Mouse (Mus musculus): ENCODE results near the gene Snrpa1.

Gene Snrpa1

DNA sequence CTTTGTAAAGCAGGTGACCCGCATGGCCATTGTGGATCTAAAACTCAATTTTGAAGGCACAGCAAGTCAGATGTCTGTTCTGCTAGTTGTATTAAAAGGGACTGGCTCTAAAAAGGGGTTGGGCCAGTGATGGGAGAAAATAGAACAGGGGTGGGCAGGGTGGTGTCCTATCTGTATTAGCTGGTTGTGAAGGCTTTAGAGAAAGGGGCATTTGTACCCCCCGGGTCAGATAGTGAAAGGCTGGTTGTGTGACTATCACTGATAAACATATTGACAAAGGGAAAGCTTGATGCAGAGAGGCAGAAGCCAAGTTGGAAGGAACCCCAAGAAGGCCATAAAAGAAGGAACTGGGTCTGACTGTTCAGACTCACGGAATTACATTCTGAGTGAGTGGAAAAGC lies 54.8 kb downstream of the Snrpa1 start:
- no peak for DNase-seq (ENCODE audit: extremely low read depth, low read depth, low spot score)

DNA sequence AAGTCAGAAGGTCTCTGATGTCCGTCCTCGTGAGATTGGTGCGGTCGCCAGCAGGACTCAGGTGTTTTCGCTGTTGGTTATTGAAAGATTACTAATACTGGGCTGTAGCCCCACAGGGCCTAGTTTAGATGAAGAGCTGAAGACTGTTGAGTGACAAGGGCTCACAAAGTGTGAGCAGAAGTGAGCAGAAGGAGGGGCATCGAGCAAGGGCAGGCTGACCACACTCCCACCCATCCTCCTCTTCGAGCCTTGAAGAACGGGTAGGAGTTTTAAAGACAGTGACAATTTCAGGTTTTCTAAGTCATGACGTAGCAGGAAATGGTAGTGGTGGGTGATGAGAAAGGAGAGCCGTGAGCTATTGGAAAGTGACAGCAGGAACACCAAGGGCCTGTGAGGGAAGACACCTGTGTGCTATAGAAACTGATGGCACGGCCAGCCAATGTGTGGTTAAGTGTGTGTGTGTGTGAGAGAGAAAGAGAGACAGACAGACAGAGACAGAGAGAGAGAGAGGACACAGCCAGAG lies 57.1 kb downstream of the Snrpa1 start:
- no peak for DNase-seq (ENCODE audit: extremely low read depth, low read depth, low spot score)

DNA sequence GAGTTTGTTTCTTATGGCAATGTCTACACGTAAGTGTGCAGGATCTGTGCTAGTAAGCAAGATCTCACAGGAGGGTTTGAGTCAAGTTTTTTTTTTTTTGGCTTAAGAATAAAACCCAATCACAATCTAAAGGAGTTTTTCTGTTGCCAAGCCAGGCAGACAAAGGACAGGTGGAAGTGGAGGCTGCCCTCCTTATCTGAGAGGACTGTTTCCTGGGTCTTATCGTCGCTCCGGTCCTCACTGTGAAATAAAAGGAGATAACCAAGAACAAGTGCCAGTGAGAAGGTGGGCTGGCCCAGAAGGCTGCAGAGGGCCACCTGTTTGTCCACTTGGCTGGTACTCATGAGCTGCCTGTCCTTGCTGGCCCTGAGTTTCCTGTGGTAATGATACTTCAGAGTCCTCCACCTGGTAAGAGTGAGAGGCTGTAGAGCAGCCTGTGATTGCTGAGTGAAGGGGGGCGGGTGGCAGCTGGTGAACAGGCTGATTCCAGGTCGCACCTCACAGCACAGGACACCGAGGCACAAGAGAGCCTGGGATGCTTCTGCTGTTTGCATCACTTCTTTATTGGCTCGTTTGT lies 58.2 kb downstream of the Snrpa1 start:
- DNase-seq (ENCODE audit: extremely low read depth, low read depth, low spot score): no peak

- DNase-seq (ENCODE audit: extremely low read depth, low read depth, low spot score): no peak
Measured at GRCm38 (mm10) chr7:66118046-66118445, 59.2 kb downstream of the Snrpa1 start.

DNA sequence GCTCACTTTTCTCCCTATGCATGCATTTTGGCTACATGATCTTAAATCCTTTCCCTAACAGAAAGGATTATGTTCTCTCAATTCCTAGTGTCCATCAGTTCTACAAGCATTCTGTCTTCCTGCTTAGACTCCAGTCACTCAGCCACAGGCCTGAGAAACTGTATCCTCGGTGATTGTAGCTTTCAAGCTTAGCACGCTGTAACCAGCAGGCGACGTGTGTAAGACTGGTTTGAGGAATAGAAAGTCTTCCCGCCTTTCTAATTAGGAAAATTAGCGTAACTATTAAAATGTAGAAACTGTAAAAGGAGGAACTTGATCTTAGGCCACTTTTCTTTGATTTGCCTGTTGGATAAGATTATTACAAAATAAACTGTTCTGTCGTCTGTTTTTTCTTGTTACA lies 60.0 kb downstream of the Snrpa1 start:
- no peak for DNase-seq (ENCODE audit: extremely low read depth, low read depth, low spot score)

GRCm38 (mm10) chr7:66120139-66120538 lies 61.3 kb downstream of the Snrpa1 start:
- DNase-seq (ENCODE audit: extremely low read depth, low read depth, low spot score): no peak

DNA sequence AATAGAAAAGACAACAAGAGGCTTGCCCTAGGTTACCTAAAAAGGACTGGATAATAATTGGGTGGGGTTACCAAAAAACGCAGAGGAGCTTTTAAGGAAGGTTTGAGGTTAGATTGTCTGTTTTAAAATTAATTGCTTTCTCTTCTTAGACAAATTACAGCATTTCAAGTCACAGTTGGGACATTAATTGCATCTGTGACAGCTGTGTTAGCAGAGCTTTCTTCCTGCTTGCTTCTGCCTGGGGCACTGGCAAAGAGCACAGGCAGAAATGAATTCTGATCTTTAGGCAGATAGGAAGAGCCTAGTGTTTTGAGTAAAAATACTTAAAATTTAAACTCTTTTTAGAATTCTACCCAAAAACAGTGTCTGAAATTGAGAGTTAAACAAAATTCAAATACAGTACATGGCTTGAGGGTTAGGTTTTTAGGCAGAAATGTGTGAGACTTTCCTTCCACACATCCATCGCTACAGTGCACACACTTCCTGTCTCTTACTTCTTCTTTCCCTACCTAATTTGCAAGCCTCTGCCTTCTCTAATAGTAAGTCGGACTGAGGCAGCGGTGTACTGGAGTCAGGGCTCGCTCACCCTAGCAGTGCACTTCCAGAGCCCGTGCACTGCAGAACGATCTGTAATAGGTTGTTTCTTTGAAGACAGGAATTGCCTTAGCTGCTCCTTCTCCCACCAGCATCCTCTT lies 62.0 kb downstream of the Snrpa1 start:
- DNase-seq (ENCODE audit: extremely low read depth, low read depth, low spot score): no peak
